Mouse (Mus musculus): ENCODE data around the gene Fto.

GRCm38 (mm10) chr8:91327471-91328205 is 14.3 kb downstream of the Fto start:
- no peak for TF ChIP-seq CTCF (conservative IDR thresholded peaks at IDR 0.05; ENCODE audit: low read length)
- no peak for TF ChIP-seq NANOG (IDR thresholded peaks at IDR 0.05; ENCODE audit: borderline replicate concordance, low read length)
- no peak for TF ChIP-seq POU5F1 (IDR thresholded peaks at IDR 0.05; ENCODE audit: borderline replicate concordance, low read length)
